Mouse (Mus musculus): ENCODE results near the gene Ddx17. TPM values are rescaled to one million over a fixed set of nuclear protein-coding genes. Genes with fewer than 3 reads are reported as not detected.

Gene Ddx17
- polyA plus RNA-seq (2015; fragmentation: Nextera tagmentation; extraction: Ambion mirVana) = 25.1 and 31.0 TPM in 2 replicates

DNA sequence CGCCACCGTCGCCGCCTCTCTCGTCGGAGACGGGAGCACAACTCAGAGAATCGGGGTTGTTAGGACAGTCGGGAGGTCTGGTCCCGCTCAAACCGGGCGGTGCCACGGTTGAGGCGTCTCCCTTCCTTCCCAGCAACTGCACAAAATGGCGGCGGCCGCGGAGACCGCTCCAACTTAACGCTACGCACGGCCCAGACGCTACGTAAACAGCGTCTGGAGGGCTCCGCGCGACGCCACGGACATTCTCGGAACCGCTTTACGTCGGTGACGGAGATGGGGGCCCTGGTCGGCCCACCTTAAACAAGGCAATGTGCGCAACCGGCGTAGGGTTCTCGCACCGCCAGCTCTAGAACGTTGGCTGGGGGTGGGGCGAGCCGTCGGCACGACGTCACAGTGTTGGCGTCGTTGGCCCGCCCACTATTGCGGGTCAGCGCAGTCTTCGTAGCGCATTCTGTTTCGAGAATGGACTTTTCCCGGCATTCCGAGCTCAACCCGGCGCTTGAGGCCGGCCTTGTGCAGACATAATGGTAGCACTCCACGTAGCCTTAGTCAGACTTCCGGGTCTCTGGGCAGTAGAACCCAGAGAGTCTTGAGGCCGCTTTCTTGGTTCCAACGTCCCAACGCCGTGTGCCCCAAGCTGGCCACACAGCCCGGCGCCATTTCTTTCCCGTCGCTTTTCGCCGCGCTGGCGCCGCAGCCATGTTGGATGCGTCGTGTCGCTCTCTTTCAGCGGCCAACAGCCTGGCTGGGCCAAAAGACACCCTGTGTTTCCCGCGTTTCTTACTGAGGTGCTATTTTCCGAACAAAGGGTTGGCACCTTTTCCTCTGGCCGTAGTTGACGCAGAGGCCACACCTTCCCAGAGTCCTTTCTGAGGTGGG, at the start of gene Ddx17:
Ddx17 (minus strand) TSS at position 332 of the 879 bp plus-strand sequence.

DNA sequence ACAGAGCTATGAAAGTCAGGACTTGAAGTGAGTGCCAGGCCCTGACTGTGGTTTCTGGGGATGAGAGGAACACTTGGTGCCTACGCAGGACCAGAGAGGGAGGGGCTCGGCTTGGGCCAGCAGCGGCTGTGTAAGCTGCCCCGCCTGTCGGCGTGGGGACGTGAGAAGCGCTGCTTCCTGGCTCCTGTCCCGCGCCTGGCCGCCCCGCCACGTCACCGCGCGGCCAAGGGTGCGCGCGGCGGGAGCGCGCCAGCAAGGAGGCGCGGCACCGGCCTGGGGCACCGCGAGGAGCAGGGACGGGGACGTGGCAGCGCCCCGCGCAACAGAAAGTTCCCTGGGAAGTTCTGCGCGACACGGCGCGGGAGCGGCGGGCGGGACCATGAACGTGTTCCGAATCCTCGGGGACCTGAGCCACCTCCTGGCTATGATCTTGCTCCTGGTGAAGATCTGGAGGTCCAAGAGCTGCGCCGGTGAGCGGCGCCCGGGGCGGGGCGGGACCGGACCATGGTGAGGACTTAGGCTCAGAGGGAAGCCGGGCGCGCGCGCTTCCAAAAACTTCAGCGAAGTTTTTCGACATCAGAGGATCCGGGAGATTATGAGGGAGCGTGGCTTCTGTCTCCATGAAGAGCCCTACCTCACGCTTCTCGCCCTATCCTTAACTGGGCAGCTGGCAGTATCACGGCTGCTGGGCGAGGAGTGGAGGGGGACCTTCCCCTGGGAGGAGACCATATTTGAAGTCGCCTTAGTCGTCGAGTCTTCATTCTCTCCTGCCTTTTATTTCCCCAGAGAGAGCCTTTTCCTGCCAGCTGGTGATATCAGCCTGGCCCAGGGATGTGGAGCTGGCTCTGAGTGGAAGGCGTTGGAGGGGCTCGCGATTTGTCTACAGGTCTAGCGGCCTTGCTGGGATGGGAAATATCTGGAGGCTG, 30.1 kb downstream of the Ddx17 start, which contains the start of gene Kdelr3:
Kdelr3 (plus strand) TSS at position 241 of the 926 bp plus-strand sequence.

DNA sequence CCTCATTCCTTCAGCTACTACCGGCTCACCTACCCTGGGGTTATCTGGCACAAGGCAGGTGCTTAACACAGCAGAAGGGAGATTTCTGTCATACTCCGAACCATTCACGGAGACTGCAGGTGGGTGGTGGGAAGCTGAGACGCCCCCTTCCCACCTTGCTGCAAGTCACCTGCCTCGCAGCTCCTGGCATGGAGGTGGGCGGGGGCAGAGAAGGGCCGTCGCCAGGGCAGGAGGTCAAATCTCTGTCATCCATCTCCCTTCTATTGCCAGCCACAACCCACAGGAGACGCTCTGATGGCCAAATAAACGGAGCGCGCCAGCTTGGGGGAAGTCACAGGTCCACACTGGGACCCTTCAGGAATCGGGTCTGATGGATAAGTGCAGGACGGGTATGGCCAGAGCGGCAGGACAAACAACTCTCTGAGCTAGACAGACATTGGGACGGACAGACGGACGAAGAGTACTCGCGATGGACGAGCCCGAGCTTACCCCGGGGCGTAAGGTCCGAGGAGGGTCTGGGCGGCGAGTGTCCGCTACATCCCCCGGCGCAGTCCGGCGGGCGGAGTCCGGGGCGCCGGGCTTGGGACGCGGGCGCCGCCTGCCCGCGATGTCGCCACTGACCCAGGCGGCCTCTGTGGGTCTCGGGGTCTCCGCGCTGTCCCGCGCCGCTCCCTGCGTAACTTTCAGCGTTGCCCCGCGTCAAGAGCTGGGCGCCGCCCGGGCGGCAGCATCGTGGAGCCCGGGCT, 41.7 kb downstream of the Ddx17 start, which contains the start of gene Kcnj4:
Kcnj4 (minus strand) TSS at position 535 of the 746 bp plus-strand sequence.

Other genes with a start within 250 kb of the Ddx17 start
- 4.8 and 6.4 TPM in 2 replicates for gene Pla2g6, start 218.4 kb downstream of the Ddx17 start, polyA plus RNA-seq (2015; fragmentation: Nextera tagmentation; extraction: Ambion mirVana)
- gene Maff, start 200.1 kb downstream of the Ddx17 start, polyA plus RNA-seq (2015; fragmentation: Nextera tagmentation; extraction: Ambion mirVana) = 2.9 and 3.0 TPM in 2 replicates
- 12.0 and 16.0 TPM in 2 replicates for gene Tmem184b, start 143.2 kb downstream of the Ddx17 start, polyA plus RNA-seq (2015; fragmentation: Nextera tagmentation; extraction: Ambion mirVana)
- 19.9 and 25.4 TPM in 2 replicates for gene Csnk1e, start 91.2 kb downstream of the Ddx17 start, polyA plus RNA-seq (2015; fragmentation: Nextera tagmentation; extraction: Ambion mirVana)
- gene Kcnj4, start 41.5 kb downstream of the Ddx17 start, polyA plus RNA-seq (2015; fragmentation: Nextera tagmentation; extraction: Ambion mirVana) = not detected in 2 replicates
- 18.3 and 22.0 TPM in 2 replicates for gene Kdelr3, start 30.3 kb downstream of the Ddx17 start, polyA plus RNA-seq (2015; fragmentation: Nextera tagmentation; extraction: Ambion mirVana)
- 0.85 and 0.94 TPM in 2 replicates for gene Dmc1, start 58.4 kb upstream of the Ddx17 start, polyA plus RNA-seq (2015; fragmentation: Nextera tagmentation; extraction: Ambion mirVana)
- 0.38 and 0.52 TPM in 2 replicates for gene Fam227a, start 112.2 kb upstream of the Ddx17 start, polyA plus RNA-seq (2015; fragmentation: Nextera tagmentation; extraction: Ambion mirVana)
- gene Cby1, start 112.5 kb upstream of the Ddx17 start, polyA plus RNA-seq (2015; fragmentation: Nextera tagmentation; extraction: Ambion mirVana) = 21.8 and 23.0 TPM in 2 replicates
- gene Tomm22, start 124.1 kb upstream of the Ddx17 start, polyA plus RNA-seq (2015; fragmentation: Nextera tagmentation; extraction: Ambion mirVana) = 170 and 178 TPM in 2 replicates
- 17.5 and 19.6 TPM in 2 replicates for gene Josd1, start 141.2 kb upstream of the Ddx17 start, polyA plus RNA-seq (2015; fragmentation: Nextera tagmentation; extraction: Ambion mirVana)
- 38.9 and 40.0 TPM in 2 replicates for gene Gtpbp1, start 144.1 kb upstream of the Ddx17 start, polyA plus RNA-seq (2015; fragmentation: Nextera tagmentation; extraction: Ambion mirVana)
- 7.1 and 7.6 TPM in 2 replicates for gene Sun2, start 195.8 kb upstream of the Ddx17 start, polyA plus RNA-seq (2015; fragmentation: Nextera tagmentation; extraction: Ambion mirVana)
- 13.8 and 18.1 TPM in 2 replicates for gene Dnal4, start 231.1 kb upstream of the Ddx17 start, polyA plus RNA-seq (2015; fragmentation: Nextera tagmentation; extraction: Ambion mirVana)

Data from spleen, postnatal 0 days (tissue).